Mouse (Mus musculus): Measurements from ENCODE around the gene Fut7. TPM values are rescaled to one million over a fixed set of nuclear protein-coding genes. Genes with fewer than 3 reads are reported as not detected.

Gene Fut7
- polyA plus RNA-seq, 1 experiment from 2014 or later = not detected

- no peaks in the 10 kb centered on the region for H3K4me1 ChIP-seq (ENCODE audit: insufficient read depth)
- TF ChIP-seq CTCF (IDR thresholded peaks at IDR 0.05; ENCODE audit: low read depth) = no peak
- no peak overlapping the region for H3K4me2 ChIP-seq
- DNase-seq (no peak), ATAC-seq (ENCODE audit: insufficient read depth) (no peak)
- no peak overlapping the region for H3K4me3 ChIP-seq (ENCODE audit: low read depth, low read length)
- no peak overlapping the region for H3K27ac ChIP-seq (ENCODE audit: low read depth)
- WGBS = 75% methylated on average over 1 of the region's 1 CpGs
- no peaks in the 10 kb centered on the region for H3K36me3 ChIP-seq (ENCODE audit: insufficient read depth)
- no peaks in the 10 kb centered on the region for H3K9me3 ChIP-seq (ENCODE audit: low read depth, low read length)
- no peak overlapping the region for H3K9ac ChIP-seq
- peaks cover 27% of the 10 kb centered on the region for H3K27me3 ChIP-seq (ENCODE audit: insufficient read depth, low read length)
Observed at GRCm38 (mm10) chr2:25423626-25424025, 559 bp downstream of the Fut7 start.

GRCm38 (mm10) chr2:25425481-25425880, 2.4 kb downstream of the Fut7 start:
- Histone ChIP-seq H3K36me3 (ENCODE audit: insufficient read depth) (no peaks in the 10 kb centered on the region), H3K4me1 (ENCODE audit: insufficient read depth) (no peaks in the 10 kb centered on the region), H3K27me3 (ENCODE audit: insufficient read depth, low read length) (peaks cover 38% of the 10 kb centered on the region), H3K4me3 (ENCODE audit: low read depth, low read length) (no peak overlapping the region), H3K4me2 (no peak overlapping the region), H3K9me3 (ENCODE audit: low read depth, low read length) (no peaks in the 10 kb centered on the region), H3K9ac (no peak overlapping the region), H3K27ac (ENCODE audit: low read depth) (no peak overlapping the region)
- no peak for TF ChIP-seq CTCF (IDR thresholded peaks at IDR 0.05; ENCODE audit: low read depth)
- DNase-seq (no peak), ATAC-seq (ENCODE audit: insufficient read depth) (no peak)
- WGBS = 44% methylated on average over 27 of the region's 27 CpGs

- no peak overlapping the region for H3K9ac ChIP-seq
- H3K36me3 ChIP-seq (ENCODE audit: insufficient read depth) = no peaks in the 10 kb centered on the region
- DNase-seq (peak; percentile 85), ATAC-seq (ENCODE audit: insufficient read depth) (no peak)
- no peak overlapping the region for H3K27ac ChIP-seq (ENCODE audit: low read depth)
- no peak overlapping the region for H3K4me3 ChIP-seq (ENCODE audit: low read depth, low read length)
- H3K9me3 ChIP-seq (ENCODE audit: low read depth, low read length) = no peaks in the 10 kb centered on the region
- TF ChIP-seq CTCF (IDR thresholded peaks at IDR 0.05; ENCODE audit: low read depth) = peak; percentile 87
- peaks cover 43% of the 10 kb centered on the region for H3K27me3 ChIP-seq (ENCODE audit: insufficient read depth, low read length)
- no peak overlapping the region for H3K4me2 ChIP-seq
- 34% methylated on average over 5 of the region's 5 CpGs for WGBS
- H3K4me1 ChIP-seq (ENCODE audit: insufficient read depth) = no peaks in the 10 kb centered on the region
Observed at GRCm38 (mm10) chr2:25426721-25427191, 3.7 kb downstream of the Fut7 start.

GRCm38 (mm10) chr2:25427256-25427655, 4.2 kb downstream of the Fut7 start:
- DNase-seq (no peak), ATAC-seq (ENCODE audit: insufficient read depth) (no peak)
- Histone ChIP-seq H3K27me3 (ENCODE audit: insufficient read depth, low read length) (peaks cover 43% of the 10 kb centered on the region), H3K4me3 (ENCODE audit: low read depth, low read length) (no peak overlapping the region), H3K36me3 (ENCODE audit: insufficient read depth) (no peaks in the 10 kb centered on the region), H3K27ac (ENCODE audit: low read depth) (no peak overlapping the region), H3K9ac (no peak overlapping the region), H3K4me1 (ENCODE audit: insufficient read depth) (no peaks in the 10 kb centered on the region), H3K4me2 (no peak overlapping the region), H3K9me3 (ENCODE audit: low read depth, low read length) (no peaks in the 10 kb centered on the region)
- 84% methylated on average over 5 of the region's 5 CpGs for WGBS
- no peak for TF ChIP-seq CTCF (IDR thresholded peaks at IDR 0.05; ENCODE audit: low read depth)

GRCm38 (mm10) chr2:25428442-25429236, 5.6 kb downstream of the Fut7 start, which contains the start of gene Abca2:
Gene Abca2, plus strand, starts transcription at chr2:25428703.
- ATAC-seq (ENCODE audit: insufficient read depth) (peak; percentile 90), DNase-seq (peak; percentile 95)
- H3K4me3 ChIP-seq (ENCODE audit: low read depth, low read length) = peak within 1 kb of the TSS; percentile 66
- peak within 1 kb of the TSS; percentile 97 for H3K4me2 ChIP-seq
- no peaks in the 10 kb centered on the region for H3K9me3 ChIP-seq (ENCODE audit: low read depth, low read length)
- no peaks in the 10 kb centered on the region for H3K36me3 ChIP-seq (ENCODE audit: insufficient read depth)
- under 1% methylated on average over 74 of the region's 89 CpGs for WGBS
- TF ChIP-seq CTCF (IDR thresholded peaks at IDR 0.05; ENCODE audit: low read depth) = peak; percentile 75
- H3K9ac ChIP-seq = peak within 1 kb of the TSS; percentile 68
- no peaks in the 10 kb centered on the region for H3K4me1 ChIP-seq (ENCODE audit: insufficient read depth)
- peaks cover 41% of the 10 kb centered on the region for H3K27me3 ChIP-seq (ENCODE audit: insufficient read depth, low read length)
- no peak within 1 kb of the TSS for H3K27ac ChIP-seq (ENCODE audit: low read depth)

GRCm38 (mm10) chr2:25429435-25430180, 6.5 kb downstream of the Fut7 start:
- H3K4me3 ChIP-seq (ENCODE audit: low read depth, low read length) = no peak overlapping the region
- H3K9ac ChIP-seq = no peak overlapping the region
- TF ChIP-seq CTCF (IDR thresholded peaks at IDR 0.05; ENCODE audit: low read depth) = no peak
- DNase-seq (no peak), ATAC-seq (ENCODE audit: insufficient read depth) (no peak)
- H3K9me3 ChIP-seq (ENCODE audit: low read depth, low read length) = no peaks in the 10 kb centered on the region
- WGBS = 61% methylated on average over 5 of the region's 5 CpGs
- peaks cover 38% of the 10 kb centered on the region for H3K27me3 ChIP-seq (ENCODE audit: insufficient read depth, low read length)
- no peak overlapping the region for H3K27ac ChIP-seq (ENCODE audit: low read depth)
- peak overlapping the region; percentile 97 for H3K4me2 ChIP-seq
- no peaks in the 10 kb centered on the region for H3K36me3 ChIP-seq (ENCODE audit: insufficient read depth)
- no peaks in the 10 kb centered on the region for H3K4me1 ChIP-seq (ENCODE audit: insufficient read depth)
